Mouse (Mus musculus): ENCODE data around the gene Smurf1. TPM values are rescaled to one million over a fixed set of nuclear protein-coding genes. Genes with fewer than 3 reads are reported as not detected.
A peak's percentile ranks its signal among the peaks of the same experiment; 100 is the strongest.

Gene Smurf1
- polyA plus RNA-seq, 1 experiment from 2014 or later: 28.4 TPM

- H3K4me1 ChIP-seq (replicated peaks): peaks cover 26% of the 10 kb centered on the region
- no peak overlapping the region for H3K4me2 ChIP-seq
- H3K9ac ChIP-seq: 0 out of 2 replicates have a peak overlapping the region, but pooled peaks have one; percentile 13
- ATAC-seq (ENCODE audit: low FRiP score): no peak
- no peaks in the 10 kb centered on the region for H3K36me3 ChIP-seq
- H3K9me3 ChIP-seq: no peaks in the 10 kb centered on the region
- 61% methylated on average over 11 of the region's 11 CpGs for WGBS
- H3K27me3 ChIP-seq: no peaks in the 10 kb centered on the region
- no peak overlapping the region for H3K27ac ChIP-seq
- H3K4me3 ChIP-seq: no peak overlapping the region
Observed at GRCm38 (mm10) chr5:144928856-144929713, 36.6 kb downstream of the Smurf1 start.

DNA sequence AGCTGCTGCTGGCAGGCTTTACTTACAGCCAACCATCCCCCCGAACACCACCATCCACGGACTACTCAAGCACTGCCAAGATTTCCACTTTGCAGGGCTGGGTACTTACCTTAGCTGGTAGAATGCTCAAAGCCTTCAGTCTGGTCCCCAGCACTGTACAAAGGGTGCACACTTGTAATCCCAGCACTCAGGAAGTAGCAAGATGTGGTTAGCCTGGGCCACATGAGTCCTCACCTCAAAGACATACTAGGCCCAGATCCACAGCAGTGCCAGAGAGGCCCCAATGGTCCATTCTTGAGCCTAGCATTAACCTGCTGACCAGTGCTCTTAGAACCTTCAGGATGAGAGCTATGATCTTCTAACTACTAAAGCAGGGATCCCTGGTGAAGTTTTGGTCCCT is 39.4 kb downstream of the Smurf1 start:
- no peaks in the 10 kb centered on the region for H3K27me3 ChIP-seq
- no peak overlapping the region for H3K4me2 ChIP-seq
- H3K9me3 ChIP-seq: no peaks in the 10 kb centered on the region
- no peak for ATAC-seq (ENCODE audit: low FRiP score)
- H3K36me3 ChIP-seq: no peaks in the 10 kb centered on the region
- H3K4me1 ChIP-seq (replicated peaks): peaks cover 41% of the 10 kb centered on the region
- no peak overlapping the region for H3K9ac ChIP-seq
- 88% methylated on average over 2 of the region's 2 CpGs for WGBS
- no peak overlapping the region for H3K4me3 ChIP-seq
- no peak overlapping the region for H3K27ac ChIP-seq

DNA sequence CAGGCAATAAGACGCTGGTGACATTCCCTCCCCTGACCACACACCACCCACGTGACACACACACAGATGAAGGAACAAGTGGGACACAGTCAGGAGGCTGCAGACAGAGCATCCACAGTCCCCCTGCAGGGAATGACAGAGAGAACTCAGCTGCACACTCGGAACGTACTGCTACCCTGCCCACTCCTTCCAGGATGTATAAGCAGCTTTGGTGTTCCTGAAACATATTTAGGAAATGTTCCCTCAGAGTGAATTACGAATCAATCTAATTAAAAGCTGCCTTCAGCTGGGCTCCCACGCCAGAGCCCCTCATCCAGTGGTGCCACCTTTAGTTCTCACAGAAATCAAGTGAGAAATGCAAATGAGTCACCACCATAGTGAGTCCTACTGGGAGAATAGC is 42.3 kb downstream of the Smurf1 start:
- Histone ChIP-seq H3K27me3 (no peaks in the 10 kb centered on the region), H3K9ac (no peak overlapping the region), H3K4me2 (no peak overlapping the region), H3K27ac (0 out of 2 replicates have a peak overlapping the region, but pooled peaks have one; percentile 23), H3K4me3 (no peak overlapping the region), H3K9me3 (no peaks in the 10 kb centered on the region), H3K36me3 (no peaks in the 10 kb centered on the region), H3K4me1 (replicated peaks) (peaks cover 56% of the 10 kb centered on the region)
- no peak for ATAC-seq (ENCODE audit: low FRiP score)
- 43% methylated on average over 6 of the region's 6 CpGs for WGBS

DNA sequence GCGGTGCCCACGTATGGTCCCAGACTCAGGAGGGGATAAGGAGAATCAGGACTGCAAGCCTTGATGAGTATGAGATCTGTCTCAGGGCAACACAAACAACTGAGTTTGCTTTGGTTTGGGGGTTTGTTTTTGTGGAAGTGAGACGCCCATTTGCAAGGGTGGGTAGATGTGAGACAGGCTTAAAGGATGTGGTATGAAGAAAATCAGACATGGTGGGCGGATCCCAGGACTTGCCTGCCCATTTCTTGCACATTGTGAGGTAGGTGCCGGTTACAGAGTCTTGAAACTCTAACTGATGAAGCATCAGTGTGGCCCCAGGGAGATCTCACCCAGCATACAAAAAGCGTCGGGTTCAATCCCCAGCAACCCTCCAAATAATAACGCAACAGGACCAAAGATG is 45.9 kb downstream of the Smurf1 start:
- Histone ChIP-seq H3K36me3 (no peaks in the 10 kb centered on the region), H3K27ac (no peak overlapping the region), H3K4me3 (no peak overlapping the region), H3K27me3 (no peaks in the 10 kb centered on the region), H3K9me3 (no peaks in the 10 kb centered on the region), H3K4me2 (no peak overlapping the region), H3K9ac (no peak overlapping the region), H3K4me1 (replicated peaks) (peaks cover 58% of the 10 kb centered on the region)
- WGBS: 91% methylated on average over 8 of the region's 8 CpGs
- ATAC-seq (ENCODE audit: low FRiP score): no peak

- Histone ChIP-seq H3K4me2 (no peak overlapping the region), H3K27ac (no peak overlapping the region), H3K27me3 (no peaks in the 10 kb centered on the region), H3K36me3 (no peaks in the 10 kb centered on the region), H3K4me1 (replicated peaks) (peaks cover 64% of the 10 kb centered on the region), H3K9me3 (no peaks in the 10 kb centered on the region), H3K9ac (no peak overlapping the region), H3K4me3 (no peak overlapping the region)
- WGBS: 72% methylated on average over 9 of the region's 9 CpGs
- no peak for ATAC-seq (ENCODE audit: low FRiP score)
Observed at GRCm38 (mm10) chr5:144919194-144919593, 46.5 kb downstream of the Smurf1 start.

DNA sequence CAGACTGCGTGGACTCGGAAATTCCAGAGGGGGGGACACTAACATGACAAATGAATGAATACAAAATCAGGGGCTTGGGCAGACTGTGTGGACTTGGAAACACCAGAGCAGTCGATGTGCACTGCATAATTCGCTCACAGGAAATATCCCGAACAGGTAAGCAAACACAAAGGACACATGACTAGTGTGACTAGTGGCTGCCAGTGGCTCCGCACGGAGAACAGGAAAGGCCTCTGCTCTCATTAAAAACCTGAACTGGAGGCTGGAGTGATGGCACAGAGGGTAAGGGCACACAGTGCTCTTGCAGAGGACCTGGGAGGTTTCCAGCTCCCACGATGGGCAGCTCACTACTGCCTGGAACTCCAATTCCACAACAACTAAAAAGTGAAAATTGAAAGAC is 47.4 kb downstream of the Smurf1 start:
- Histone ChIP-seq H3K27ac (no peak overlapping the region), H3K4me2 (no peak overlapping the region), H3K4me3 (no peak overlapping the region), H3K9me3 (no peaks in the 10 kb centered on the region), H3K9ac (no peak overlapping the region), H3K4me1 (replicated peaks) (peaks cover 65% of the 10 kb centered on the region), H3K27me3 (no peaks in the 10 kb centered on the region), H3K36me3 (no peaks in the 10 kb centered on the region)
- 77% methylated on average over 8 of the region's 8 CpGs for WGBS
- ATAC-seq (ENCODE audit: low FRiP score): no peak

GRCm38 (mm10) chr5:144917172-144917571 is 48.5 kb downstream of the Smurf1 start:
- H3K27me3 ChIP-seq: no peaks in the 10 kb centered on the region
- peaks cover 64% of the 10 kb centered on the region for H3K4me1 ChIP-seq (replicated peaks)
- 88% methylated on average over 6 of the region's 6 CpGs for WGBS
- H3K36me3 ChIP-seq: no peaks in the 10 kb centered on the region
- H3K4me3 ChIP-seq: no peak overlapping the region
- no peak overlapping the region for H3K9ac ChIP-seq
- no peak overlapping the region for H3K4me2 ChIP-seq
- ATAC-seq (ENCODE audit: low FRiP score): no peak
- no peaks in the 10 kb centered on the region for H3K9me3 ChIP-seq
- no peak overlapping the region for H3K27ac ChIP-seq

DNA sequence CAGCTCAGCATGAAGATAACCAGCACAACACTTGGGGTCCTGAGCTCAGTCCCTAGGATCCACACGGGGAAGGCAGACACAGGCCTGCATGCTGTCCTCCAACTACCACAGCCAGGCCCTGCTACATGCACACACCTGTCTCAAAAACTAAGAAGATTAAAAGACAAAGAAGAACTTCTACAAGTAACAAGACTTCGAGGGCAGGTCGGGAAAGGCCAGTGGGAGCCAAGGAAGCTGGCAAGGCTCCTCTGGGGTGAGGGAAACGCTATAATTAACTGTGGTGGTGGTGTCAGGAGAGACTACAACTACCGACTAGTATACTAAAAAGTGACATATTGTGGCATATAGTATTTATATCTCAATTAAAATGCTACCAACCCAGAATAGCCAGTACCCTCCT is 49.8 kb downstream of the Smurf1 start:
- H3K9ac ChIP-seq: no peak overlapping the region
- no peaks in the 10 kb centered on the region for H3K36me3 ChIP-seq
- H3K4me2 ChIP-seq: no peak overlapping the region
- H3K4me1 ChIP-seq (replicated peaks): peaks cover 67% of the 10 kb centered on the region
- no peaks in the 10 kb centered on the region for H3K9me3 ChIP-seq
- H3K4me3 ChIP-seq: no peak overlapping the region
- no peak overlapping the region for H3K27ac ChIP-seq
- WGBS: 87% methylated on average over 5 of the region's 5 CpGs
- ATAC-seq (ENCODE audit: low FRiP score): no peak
- no peaks in the 10 kb centered on the region for H3K27me3 ChIP-seq

- H3K9ac ChIP-seq: peak overlapping the region; percentile 35; the same call in 1 of the 2 replicates
- ATAC-seq (ENCODE audit: low FRiP score): no peak
Observed at GRCm38 (mm10) chr5:144914433-144914906, 51.2 kb downstream of the Smurf1 start.

GRCm38 (mm10) chr5:144913923-144914322 is 51.7 kb downstream of the Smurf1 start:
- WGBS: 82% methylated on average over 16 of the region's 16 CpGs
- Histone ChIP-seq H3K36me3 (no peaks in the 10 kb centered on the region), H3K4me2 (no peak overlapping the region), H3K9ac (peak overlapping the region; percentile 35; the same call in 1 of the 2 replicates), H3K27me3 (no peaks in the 10 kb centered on the region), H3K27ac (0 out of 2 replicates have a peak overlapping the region, but pooled peaks have one; percentile 48), H3K9me3 (no peaks in the 10 kb centered on the region), H3K4me3 (no peak overlapping the region), H3K4me1 (replicated peaks) (peaks cover 60% of the 10 kb centered on the region)
- no peak for ATAC-seq (ENCODE audit: low FRiP score)

More at GRCm38 (mm10) chr5:144914433-144914906, 51.2 kb downstream of the Smurf1 start:
- H3K27me3 ChIP-seq: no peaks in the 10 kb centered on the region
- no peaks in the 10 kb centered on the region for H3K36me3 ChIP-seq
- WGBS: 42% methylated on average over 7 of the region's 7 CpGs
- no peak overlapping the region for H3K4me2 ChIP-seq
- no peaks in the 10 kb centered on the region for H3K9me3 ChIP-seq
- H3K4me1 ChIP-seq (replicated peaks): peaks cover 65% of the 10 kb centered on the region
- H3K4me3 ChIP-seq: no peak overlapping the region
- H3K27ac ChIP-seq: peak overlapping the region; percentile 48; the same call in 1 of the 2 replicates

- H3K27ac ChIP-seq: no peak overlapping the region
- no peak overlapping the region for H3K9ac ChIP-seq
- no peak for ATAC-seq (ENCODE audit: low FRiP score)
- no peaks in the 10 kb centered on the region for H3K27me3 ChIP-seq
- H3K4me2 ChIP-seq: no peak overlapping the region
- WGBS: 88% methylated on average over 5 of the region's 5 CpGs
- H3K9me3 ChIP-seq: no peaks in the 10 kb centered on the region
- no peaks in the 10 kb centered on the region for H3K36me3 ChIP-seq
- no peak overlapping the region for H3K4me3 ChIP-seq
- peaks cover 56% of the 10 kb centered on the region for H3K4me1 ChIP-seq (replicated peaks)
Observed at GRCm38 (mm10) chr5:144913361-144913760, 52.3 kb downstream of the Smurf1 start.

DNA sequence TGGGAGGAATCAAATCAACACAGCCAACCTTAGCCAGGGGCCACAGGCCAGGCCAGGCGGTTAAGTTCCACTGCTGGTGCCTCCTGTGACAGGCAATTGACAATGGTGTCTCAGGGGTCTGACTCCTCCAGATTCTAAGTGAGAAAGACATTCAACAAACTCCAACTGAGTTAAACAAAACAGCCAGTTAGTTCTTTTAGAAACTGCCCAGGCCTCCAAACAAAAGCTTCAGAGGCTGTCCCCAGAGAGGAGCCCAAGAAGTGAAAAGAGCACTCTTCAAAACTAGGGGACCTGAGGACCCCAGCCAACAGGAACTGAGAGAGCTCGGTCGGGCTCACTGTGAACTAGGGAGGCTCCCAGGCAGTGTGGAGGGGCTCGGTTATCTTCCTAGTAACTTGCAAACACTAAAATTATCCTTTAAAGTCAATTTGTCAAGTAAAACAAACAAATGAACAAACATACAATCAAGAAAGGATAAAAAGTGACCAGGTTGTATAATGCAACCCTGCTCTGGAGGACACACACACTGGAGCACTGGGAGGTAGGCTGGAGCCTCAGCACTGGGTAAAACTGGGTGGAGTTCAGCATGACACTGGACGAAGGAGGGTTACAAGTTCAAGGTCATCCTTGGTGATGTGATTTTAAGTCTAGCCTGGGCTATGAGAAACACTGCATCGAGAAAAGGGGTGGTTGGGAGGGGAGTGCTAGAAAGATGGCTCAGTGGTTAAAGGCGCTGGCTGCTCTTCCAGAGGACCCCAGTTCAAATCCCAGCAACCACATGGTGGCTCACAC is 52.9 kb downstream of the Smurf1 start:
- Histone ChIP-seq H3K9ac (no peak overlapping the region), H3K27me3 (no peaks in the 10 kb centered on the region), H3K9me3 (no peaks in the 10 kb centered on the region), H3K27ac (0 out of 2 replicates have a peak overlapping the region, but pooled peaks have one; percentile 2), H3K4me3 (no peak overlapping the region), H3K4me2 (no peak overlapping the region), H3K4me1 (replicated peaks) (peaks cover 52% of the 10 kb centered on the region), H3K36me3 (no peaks in the 10 kb centered on the region)
- WGBS: 40% methylated on average over 7 of the region's 7 CpGs
- no peak for ATAC-seq (ENCODE audit: low FRiP score)
